Mouse (Mus musculus): Measurements from ENCODE around the gene Rif1. TPM values are rescaled to one million over a fixed set of nuclear protein-coding genes. Genes with fewer than 3 reads are reported as not detected.
A peak's percentile ranks its signal among the peaks of the same experiment; 100 is the strongest.
"Not testable (repeated sequence)": the region's sequence is repeated elsewhere in the genome, so short reads cannot be mapped to it uniquely, and the experiment has no call there.

The Rif1 gene
- polyA plus RNA-seq, 1 experiment from 2014 or later = 29.1 TPM

- H3K27me3 ChIP-seq (replicated peaks) = no peaks in the 10 kb centered on the region
- WGBS = 1% methylated on average over 51 of the region's 56 CpGs
- peak overlapping the region; percentile 65 for H3K4me2 ChIP-seq
- H3K4me3 ChIP-seq (replicated peaks) = peak overlapping the region; percentile 99
- ATAC-seq (ENCODE audit: insufficient read depth, low FRiP score, low read depth) = no peak
- 0 out of 2 replicates have a peak, but pooled peaks cover 7% of the 10 kb centered on the region for H3K36me3 ChIP-seq
- peak overlapping the region; percentile 94 for H3K9ac ChIP-seq
- no peaks in the 10 kb centered on the region for H3K9me3 ChIP-seq
- peak overlapping the region; percentile 92 for H3K27ac ChIP-seq
- H3K4me1 ChIP-seq = no peaks in the 10 kb centered on the region
Measured at GRCm38 (mm10) chr2:52073141-52073904, 691 bp downstream of the Rif1 start.

- H3K4me2 ChIP-seq = no peak overlapping the region
- no peaks in the 10 kb centered on the region for H3K27me3 ChIP-seq (replicated peaks)
- no peak overlapping the region for H3K9ac ChIP-seq
- no peak overlapping the region for H3K27ac ChIP-seq
- H3K36me3 ChIP-seq = peaks cover 14% of the 10 kb centered on the region; the same call in 1 of the 2 replicates
- WGBS = 79% methylated on average over 2 of the region's 2 CpGs
- H3K4me3 ChIP-seq (replicated peaks) = no peak overlapping the region
- ATAC-seq (ENCODE audit: insufficient read depth, low FRiP score, low read depth) = no peak
- no peaks in the 10 kb centered on the region for H3K9me3 ChIP-seq
- no peaks in the 10 kb centered on the region for H3K4me1 ChIP-seq
Measured at GRCm38 (mm10) chr2:52078666-52079065, 6.0 kb downstream of the Rif1 start.

GRCm38 (mm10) chr2:52084013-52084412 is 11.4 kb downstream of the Rif1 start:
- Histone ChIP-seq H3K9me3 (no peaks in the 10 kb centered on the region), H3K27ac (no peak overlapping the region), H3K9ac (no peak overlapping the region), H3K36me3 (peaks cover 24% of the 10 kb centered on the region), H3K4me2 (no peak overlapping the region), H3K4me1 (no peaks in the 10 kb centered on the region), H3K4me3 (replicated peaks) (no peak overlapping the region), H3K27me3 (replicated peaks) (no peaks in the 10 kb centered on the region)
- WGBS = 93% methylated on average over 3 of the region's 3 CpGs
- ATAC-seq (ENCODE audit: insufficient read depth, low FRiP score, low read depth) = no peak

- no peak overlapping the region for H3K9ac ChIP-seq
- H3K4me1 ChIP-seq = no peaks in the 10 kb centered on the region
- H3K36me3 ChIP-seq = peaks cover 27% of the 10 kb centered on the region
- H3K4me2 ChIP-seq = no peak overlapping the region
- 93% methylated on average over 2 of the region's 2 CpGs for WGBS
- ATAC-seq (ENCODE audit: insufficient read depth, low FRiP score, low read depth) = no peak
- H3K4me3 ChIP-seq (replicated peaks) = no peak overlapping the region
- no peaks in the 10 kb centered on the region for H3K27me3 ChIP-seq (replicated peaks)
- H3K9me3 ChIP-seq = no peaks in the 10 kb centered on the region
- H3K27ac ChIP-seq = no peak overlapping the region
Measured at GRCm38 (mm10) chr2:52084571-52084970, 11.9 kb downstream of the Rif1 start.

- 93% methylated on average over 1 of the region's 1 CpGs for WGBS
Measured at GRCm38 (mm10) chr2:52114086-52114485, 41.5 kb downstream of the Rif1 start.

GRCm38 (mm10) chr2:52131370-52131769 is 58.7 kb downstream of the Rif1 start:
- not testable (repeated sequence) for ATAC-seq (ENCODE audit: insufficient read depth, low FRiP score, low read depth); H3K27me3 ChIP-seq (replicated peaks); H3K4me1 ChIP-seq; H3K4me3 ChIP-seq (replicated peaks); H3K27ac ChIP-seq; H3K9me3 ChIP-seq; H3K4me2 ChIP-seq; H3K36me3 ChIP-seq; H3K9ac ChIP-seq
- 96% methylated on average over 20 of the region's 20 CpGs for WGBS

More at GRCm38 (mm10) chr2:52114086-52114485, 41.5 kb downstream of the Rif1 start:
- H3K4me1 ChIP-seq = no peaks in the 10 kb centered on the region
- H3K36me3 ChIP-seq = peaks cover 38% of the 10 kb centered on the region
- no peaks in the 10 kb centered on the region for H3K9me3 ChIP-seq
- no peaks in the 10 kb centered on the region for H3K27me3 ChIP-seq (replicated peaks)
- no peak overlapping the region for H3K4me3 ChIP-seq (replicated peaks)
- H3K4me2 ChIP-seq = no peak overlapping the region
- no peak overlapping the region for H3K27ac ChIP-seq
- ATAC-seq (ENCODE audit: insufficient read depth, low FRiP score, low read depth) = no peak
- H3K9ac ChIP-seq = no peak overlapping the region

GRCm38 (mm10) chr2:52133351-52133750 is 60.7 kb downstream of the Rif1 start:
- H3K36me3 ChIP-seq = no peaks in the 10 kb centered on the region; the same call in 1 of the 2 replicates
- ATAC-seq (ENCODE audit: insufficient read depth, low FRiP score, low read depth) = no peak
- no peak overlapping the region for H3K27ac ChIP-seq
- no peak overlapping the region for H3K9ac ChIP-seq
- no peak overlapping the region for H3K4me3 ChIP-seq (replicated peaks)
- H3K9me3 ChIP-seq = no peaks in the 10 kb centered on the region
- no peaks in the 10 kb centered on the region for H3K27me3 ChIP-seq (replicated peaks)
- WGBS = 95% methylated on average over 2 of the region's 2 CpGs
- no peak overlapping the region for H3K4me2 ChIP-seq
- H3K4me1 ChIP-seq = no peaks in the 10 kb centered on the region; the same call in 1 of the 2 replicates

- Histone ChIP-seq H3K27ac (no peak overlapping the region), H3K4me3 (replicated peaks) (no peak overlapping the region), H3K36me3 (no peaks in the 10 kb centered on the region), H3K9me3 (no peaks in the 10 kb centered on the region), H3K27me3 (replicated peaks) (no peaks in the 10 kb centered on the region), H3K4me1 (no peaks in the 10 kb centered on the region), H3K9ac (no peak overlapping the region), H3K4me2 (no peak overlapping the region)
- WGBS = 82% methylated on average over 3 of the region's 3 CpGs
- ATAC-seq (ENCODE audit: insufficient read depth, low FRiP score, low read depth) = no peak
Measured at GRCm38 (mm10) chr2:52153064-52153463, 80.4 kb downstream of the Rif1 start.

- Histone ChIP-seq H3K4me2 (no peak overlapping the region), H3K27ac (no peak overlapping the region), H3K9me3 (no peaks in the 10 kb centered on the region), H3K9ac (no peak overlapping the region), H3K4me3 (replicated peaks) (no peak overlapping the region), H3K27me3 (replicated peaks) (no peaks in the 10 kb centered on the region), H3K4me1 (no peaks in the 10 kb centered on the region), H3K36me3 (no peaks in the 10 kb centered on the region)
- no peak for ATAC-seq (ENCODE audit: insufficient read depth, low FRiP score, low read depth)
- 74% methylated on average over 7 of the region's 7 CpGs for WGBS
Measured at GRCm38 (mm10) chr2:52169243-52170005, 96.8 kb downstream of the Rif1 start.

Other genes with a start within 250 kb of the Rif1 start
- 14.5 and 15.1 TPM in 2 replicates for gene Rbm43, start 137.7 kb upstream of the Rif1 start, polyA plus RNA-seq (2015; fragmentation: Nextera tagmentation; extraction: Ambion mirVana)
- 19.3 and 22.0 TPM in 2 replicates for gene Nmi, start 99.3 kb upstream of the Rif1 start, polyA plus RNA-seq (2015; fragmentation: Nextera tagmentation; extraction: Ambion mirVana)
- 3.4 and 4.3 TPM in 2 replicates for gene Tnfaip6, start 34.8 kb upstream of the Rif1 start, polyA plus RNA-seq (2015; fragmentation: Nextera tagmentation; extraction: Ambion mirVana)

Data from stomach, embryonic 15.5 days (tissue).